Mouse (Mus musculus): ENCODE results near the gene Zbtb25.

- TF ChIP-seq FLI1 (IDR thresholded peaks at IDR 0.05; ENCODE audit: low read length), result no peak
- no peak for TF ChIP-seq GATA1 (IDR thresholded peaks at IDR 0.05; ENCODE audit: borderline replicate concordance, low read length)
Measured at GRCm38 (mm10) chr12:76375506-76375905, 6.1 kb upstream of the Zbtb25 start.

All from megakaryocyte, embryonic 14.5 days (primary cell).